Mouse (Mus musculus): ENCODE results near the gene St5.

DNA sequence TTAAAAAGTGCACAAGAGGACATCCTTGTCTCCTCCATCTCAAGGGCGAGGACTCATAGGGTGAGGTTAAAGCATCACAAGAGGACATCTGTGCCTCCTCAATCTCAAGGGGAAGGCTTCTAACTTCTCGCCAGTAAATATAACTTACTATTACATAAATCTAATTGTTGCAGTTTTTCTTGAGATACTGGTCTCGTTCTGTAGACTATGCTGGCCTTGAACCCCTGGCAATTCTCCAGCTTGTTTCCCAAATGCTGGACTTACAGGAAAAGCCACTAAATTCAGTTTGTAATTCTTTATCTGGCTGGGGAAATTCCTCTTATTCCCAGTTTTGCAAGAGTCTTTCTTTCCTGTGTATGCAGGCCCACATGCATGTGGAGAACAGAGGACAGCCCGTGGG, 31.4 kb upstream of the St5 start:
- TF ChIP-seq CTCF (IDR thresholded peaks at IDR 0.05; ENCODE audit: low read depth, low read length) (no peak), EP300 (IDR thresholded peaks at IDR 0.05; ENCODE audit: insufficient read depth, low read depth, low read length) (no peak), POLR2A (IDR thresholded peaks at IDR 0.05; ENCODE audit: insufficient read depth, low read length) (no peak)

Measured in ES-Bruce4 (cell line).